Mouse (Mus musculus) small intestine, adult 2 months (tissue): ENCODE data around the gene Iqce. TPM values are rescaled to one million over a fixed set of nuclear protein-coding genes. Genes with fewer than 3 reads are reported as not detected.

Experiments used
- H3K27ac ChIP-seq: fragments of 200-500 bp; 2 replicates; pipeline ENCODE4 v1.5.1; 2012; ENCODE audit warnings: low read depth, low read length, control low read depth, inconsistent platforms; ENCODE audit not compliant: insufficient read depth
- H3K27me3 ChIP-seq: fragments of 200-500 bp; 2 replicates; pipeline ENCODE4 v1.6.1; 2012; ENCODE audit warnings: mild to moderate bottlenecking, moderate library complexity, low read length, inconsistent platforms; ENCODE audit not compliant: control insufficient read depth, insufficient read depth
- H3K36me3 ChIP-seq: fragments of 200-500 bp; 2 replicates; pipeline ENCODE4 v1.6.1; 2012; ENCODE audit warnings: mild to moderate bottlenecking, low read length, control low read depth, inconsistent platforms; ENCODE audit not compliant: control insufficient read depth, insufficient read depth
- H3K4me1 ChIP-seq: fragments of 200-500 bp; 2 replicates; pipeline ENCODE4 v1.6.1; 2012; ENCODE audit warnings: low read length, inconsistent platforms, mixed read lengths; ENCODE audit not compliant: control insufficient read depth, insufficient read depth, insufficient read length
- H3K4me3 ChIP-seq: fragments of 200-500 bp; 2 replicates; pipeline ENCODE4 v1.5.1; 2012; ENCODE audit warnings: low read depth, mild to moderate bottlenecking, control low read depth, inconsistent platforms, low read length, moderate library complexity
- CTCF ChIP-seq: fragments of 200-500 bp; IDR thresholded peaks from 2 replicates; pipeline ENCODE4 v1.5.1; 2012; ENCODE audit warnings: low read depth, mild to moderate bottlenecking, control low read depth, inconsistent platforms, low read length, moderate library complexity, mixed read lengths; ENCODE audit not compliant: insufficient replicate concordance, insufficient read length; ENCODE audit errors: extremely low read depth
- POLR2A ChIP-seq: fragments of 200-500 bp; IDR thresholded peaks from 2 replicates; pipeline ENCODE4 v1.6.1; 2012; ENCODE audit warnings: low read depth, mild to moderate bottlenecking, control low read depth, inconsistent platforms, low read length, moderate library complexity
- WGBS: fragments of 180-500 bp; shearing (Covaris S2); methylation state at CpG from one replicate; pipeline ENCODE4 v1.1.7; 2018; 5-methylcytosine and 5-hydroxymethylcytosine counted together
- polyA plus RNA-seq: library from polyadenylated mRNA; depleted of rRNA; stranded (reverse); fragments of >200 nt; gene quantifications from 2 replicates; pipeline ENCODE4 v1.2.3, GENCODE M21; 2012

Gene Iqce
- polyA plus RNA-seq, 1 experiment, result 6.9 TPM

- Histone ChIP-seq H3K27me3 (no peaks in the 10 kb centered on the region), H3K27ac (peak within 1 kb of the TSS; percentile 90), H3K4me3 (peak within 1 kb of the TSS; percentile 73), H3K36me3 (no peaks in the 10 kb centered on the region), H3K4me1 (peaks cover 23% of the 10 kb centered on the region)
- under 1% methylated on average over 69 of the region's 69 CpGs for WGBS
- no peak for TF ChIP-seq CTCF
- peak; percentile 83 for TF ChIP-seq POLR2A
These were observed 2.4 kb upstream of the Iqce start, which contains the start of gene Brat1 for GRCm38 (mm10) chr5:140704378-140705251. Gene Brat1 (plus strand): TSS chr5:140705011.

- Histone ChIP-seq H3K36me3 (no peaks in the 10 kb centered on the region), H3K27ac (peak overlapping the region; percentile 21; the same call in 1 of the 2 replicates), H3K4me3 (peak overlapping the region; percentile 68), H3K27me3 (no peaks in the 10 kb centered on the region), H3K4me1 (peaks cover 23% of the 10 kb centered on the region)
- TF ChIP-seq POLR2A (no peak), CTCF (no peak)
- WGBS, result 22% methylated on average over 17 of the region's 17 CpGs
These were observed 1.6 kb upstream of the Iqce start for GRCm38 (mm10) chr5:140703480-140704377.

- Histone ChIP-seq H3K27ac (no peak overlapping the region), H3K27me3 (no peaks in the 10 kb centered on the region), H3K4me1 (peaks cover 19% of the 10 kb centered on the region), H3K4me3 (peak overlapping the region; percentile 92), H3K36me3 (no peaks in the 10 kb centered on the region)
- TF ChIP-seq POLR2A, result no peak
- 82% methylated on average over 19 of the region's 19 CpGs for WGBS
These were observed 519 bp upstream of the Iqce start for GRCm38 (mm10) chr5:140702618-140703175.

- Histone ChIP-seq H3K4me1 (peaks cover 19% of the 10 kb centered on the region), H3K27ac (peak overlapping the region; percentile 38; the same call in 1 of the 2 replicates), H3K36me3 (no peaks in the 10 kb centered on the region), H3K27me3 (no peaks in the 10 kb centered on the region), H3K4me3 (peak overlapping the region; percentile 92)
- TF ChIP-seq POLR2A (0 out of 2 replicates have a peak, but pooled peaks have one; percentile 7), CTCF (no peak)
- WGBS, result under 1% methylated on average over 25 of the region's 25 CpGs
These were observed 517 bp downstream of the Iqce start for GRCm38 (mm10) chr5:140701661-140702060.

GRCm38 (mm10) chr5:140699776-140700175 lies 2.4 kb downstream of the Iqce start:
- Histone ChIP-seq H3K27ac (no peak overlapping the region), H3K4me1 (peaks cover 14% of the 10 kb centered on the region; the same call in 1 of the 2 replicates), H3K36me3 (0 out of 2 replicates have a peak, but pooled peaks cover 1% of the 10 kb centered on the region), H3K27me3 (no peaks in the 10 kb centered on the region), H3K4me3 (no peak overlapping the region)
- WGBS, result 88% methylated on average over 9 of the region's 9 CpGs
- TF ChIP-seq CTCF (no peak), POLR2A (no peak)

GRCm38 (mm10) chr5:140695987-140696386 lies 6.2 kb downstream of the Iqce start:
- no peak for TF ChIP-seq CTCF
- TF ChIP-seq POLR2A, result no peak
- H3K27ac ChIP-seq, result no peak overlapping the region
- H3K4me1 ChIP-seq, result no peaks in the 10 kb centered on the region
- WGBS, result 39% methylated on average over 7 of the region's 7 CpGs
- H3K27me3 ChIP-seq, result no peaks in the 10 kb centered on the region
- H3K4me3 ChIP-seq, result no peak overlapping the region
- 0 out of 2 replicates have a peak, but pooled peaks cover 1% of the 10 kb centered on the region for H3K36me3 ChIP-seq
